Mouse (Mus musculus): ENCODE data around the gene Oog2. TPM values are rescaled to one million over a fixed set of nuclear protein-coding genes. Genes with fewer than 3 reads are reported as not detected.
"Not testable (repeated sequence)": the region's sequence is repeated elsewhere in the genome, so short reads cannot be mapped to it uniquely, and the experiment has no call there.

Gene Oog2
- not detected in 2 replicates for polyA plus RNA-seq (2015; fragmentation: Nextera tagmentation; extraction: Ambion mirVana)

GRCm38 (mm10) chr4:144190419-144190818 lies at the start of gene Oog2:
Gene Oog2 (plus strand): TSS chr4:144190719.
- ATAC-seq (replicated peaks; ENCODE audit: low FRiP score, low read depth) (no peak), DNase-seq (ENCODE audit: low spot score) (no peak)
- Histone ChIP-seq H3K4me1 (replicated peaks; ENCODE audit: insufficient read depth, low read length) (no peaks in the 10 kb centered on the region), H3K27me3 (ENCODE audit: insufficient read depth, low read length) (no peaks in the 10 kb centered on the region), H3K4me3 (replicated peaks; ENCODE audit: low read depth, low read length) (no peak within 1 kb of the TSS), H3K9me3 (replicated peaks; ENCODE audit: low read length) (no peaks in the 10 kb centered on the region), H3K27ac (no peak within 1 kb of the TSS), H3K4me2 (ENCODE audit: low read length) (no peak within 1 kb of the TSS), H3K9ac (ENCODE audit: low read depth, low read length) (no peak within 1 kb of the TSS), H3K36me3 (ENCODE audit: insufficient read depth, low read length) (no peaks in the 10 kb centered on the region)
- WGBS, result 33% methylated on average over 1 of the region's 1 CpGs
- no peak for TF ChIP-seq CTCF (IDR thresholded peaks at IDR 0.05; ENCODE audit: low read depth)

- WGBS, result 69% methylated on average over 1 of the region's 1 CpGs
- no peak for TF ChIP-seq CTCF (IDR thresholded peaks at IDR 0.05; ENCODE audit: low read depth)
These were observed 28.0 kb upstream of the Oog2 start, which contains the start of gene Oog3 for GRCm38 (mm10) chr4:144162563-144162962. Gene Oog3 (minus strand): TSS chr4:144162663.

GRCm38 (mm10) chr4:144213218-144213617 lies 22.7 kb downstream of the Oog2 start, which contains the start of gene C87977:
Gene C87977 (minus strand): TSS chr4:144213318.
- not testable (repeated sequence) for H3K4me1 ChIP-seq (replicated peaks; ENCODE audit: insufficient read depth, low read length); H3K27me3 ChIP-seq (ENCODE audit: insufficient read depth, low read length); H3K9me3 ChIP-seq (replicated peaks; ENCODE audit: low read length); H3K4me2 ChIP-seq (ENCODE audit: low read length); H3K27ac ChIP-seq; ATAC-seq (replicated peaks; ENCODE audit: low FRiP score, low read depth); H3K36me3 ChIP-seq (ENCODE audit: insufficient read depth, low read length); DNase-seq (ENCODE audit: low spot score); H3K9ac ChIP-seq (ENCODE audit: low read depth, low read length); H3K4me3 ChIP-seq (replicated peaks; ENCODE audit: low read depth, low read length)
- 73% methylated on average over 1 of the region's 1 CpGs for WGBS

More at GRCm38 (mm10) chr4:144162563-144162962, 28.0 kb upstream of the Oog2 start, which contains the start of gene Oog3:
- DNase-seq (ENCODE audit: low spot score), result no peak
- Histone ChIP-seq H3K4me2 (ENCODE audit: low read length) (no peak within 1 kb of the TSS), H3K4me1 (replicated peaks; ENCODE audit: insufficient read depth, low read length) (no peaks in the 10 kb centered on the region), H3K9me3 (replicated peaks; ENCODE audit: low read length) (0 out of 2 replicates have a peak, but pooled peaks cover 3% of the 10 kb centered on the region), H3K4me3 (replicated peaks; ENCODE audit: low read depth, low read length) (no peak within 1 kb of the TSS), H3K36me3 (ENCODE audit: insufficient read depth, low read length) (no peaks in the 10 kb centered on the region), H3K27me3 (ENCODE audit: insufficient read depth, low read length) (no peaks in the 10 kb centered on the region), H3K27ac (no peak within 1 kb of the TSS), H3K9ac (ENCODE audit: low read depth, low read length) (no peak within 1 kb of the TSS)
- no peak for ATAC-seq (replicated peaks; ENCODE audit: low FRiP score, low read depth)

Other genes with a start within 250 kb of the Oog2 start
- not detected in 2 replicates for gene Pramef25, start 239.7 kb upstream of the Oog2 start, polyA plus RNA-seq (2015; fragmentation: Nextera tagmentation; extraction: Ambion mirVana)
- gene Gm13101, start 223.8 kb upstream of the Oog2 start, polyA plus RNA-seq (2015; fragmentation: Nextera tagmentation; extraction: Ambion mirVana), result not detected in 2 replicates
- gene Pramef17, start 196.3 kb upstream of the Oog2 start, polyA plus RNA-seq (2015; fragmentation: Nextera tagmentation; extraction: Ambion mirVana), result not detected in 2 replicates
- not detected in 2 replicates for gene Pramel4, start 131.6 kb upstream of the Oog2 start, polyA plus RNA-seq (2015; fragmentation: Nextera tagmentation; extraction: Ambion mirVana)
- not detected in 2 replicates for gene Gm13102, start 84.2 kb upstream of the Oog2 start, polyA plus RNA-seq (2015; fragmentation: Nextera tagmentation; extraction: Ambion mirVana)
- gene Oog3, start 28.1 kb upstream of the Oog2 start, polyA plus RNA-seq (2015; fragmentation: Nextera tagmentation; extraction: Ambion mirVana), result not detected in 2 replicates
- gene C87977, start 22.6 kb downstream of the Oog2 start, polyA plus RNA-seq (2015; fragmentation: Nextera tagmentation; extraction: Ambion mirVana), result not detected in 2 replicates
- gene Pramel5, start 89.8 kb downstream of the Oog2 start, polyA plus RNA-seq (2015; fragmentation: Nextera tagmentation; extraction: Ambion mirVana), result not detected in 2 replicates
- not detected in 2 replicates for gene Gm13128, start 139.5 kb downstream of the Oog2 start, polyA plus RNA-seq (2015; fragmentation: Nextera tagmentation; extraction: Ambion mirVana)
- gene Gm13119, start 167.2 kb downstream of the Oog2 start, polyA plus RNA-seq (2015; fragmentation: Nextera tagmentation; extraction: Ambion mirVana), result not detected in 2 replicates
- not detected in 2 replicates for gene Pramef20, start 187.2 kb downstream of the Oog2 start, polyA plus RNA-seq (2015; fragmentation: Nextera tagmentation; extraction: Ambion mirVana)
- gene Pramef12, start 217.7 kb downstream of the Oog2 start, polyA plus RNA-seq (2015; fragmentation: Nextera tagmentation; extraction: Ambion mirVana), result 0.37 and 0.39 TPM in 2 replicates
- gene 1700012P22Rik, start 248.1 kb downstream of the Oog2 start, polyA plus RNA-seq (2015; fragmentation: Nextera tagmentation; extraction: Ambion mirVana), result not detected in 2 replicates